Mouse (Mus musculus): ENCODE results near the gene Gm6217.
"Not testable (repeated sequence)": the region's sequence is repeated elsewhere in the genome, so short reads cannot be mapped to it uniquely, and the experiment has no call there.

DNA sequence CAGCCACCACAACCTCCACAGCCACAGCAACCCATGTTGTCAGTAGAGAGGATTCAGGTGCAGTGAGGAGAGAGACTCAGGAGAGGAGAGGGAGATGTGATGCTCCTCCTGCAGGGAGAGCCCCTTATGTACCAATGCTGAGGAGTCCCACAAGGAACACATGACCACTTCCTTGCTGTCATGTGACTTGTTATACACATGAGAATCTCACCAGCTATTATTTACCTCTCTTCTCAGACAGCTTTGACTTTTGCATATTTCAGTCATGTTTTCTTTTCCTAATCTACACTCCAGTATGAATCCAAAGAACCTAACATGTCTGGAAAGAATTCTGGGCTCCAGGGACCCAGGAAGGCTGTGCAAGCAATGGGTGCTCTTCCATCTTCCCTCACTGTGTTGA, 24.7 kb upstream of the Gm6217 start, which contains the start of gene Gm7544:
- TF ChIP-seq CTCF (IDR thresholded peaks at IDR 0.05; ENCODE audit: extremely low read depth, insufficient read depth, insufficient read length, insufficient replicate concordance); POLR2A (IDR thresholded peaks at IDR 0.05; ENCODE audit: low read depth, low read length): not testable (repeated sequence)

All from spleen, adult 2 months (tissue).